Mouse (Mus musculus) NIH3T3 (cell line): ENCODE results near the gene Gzmf.
A peak's percentile ranks its signal among the peaks of the same experiment; 100 is the strongest.
"Not testable (repeated sequence)": the region's sequence is repeated elsewhere in the genome, so short reads cannot be mapped to it uniquely, and the experiment has no call there.

ENCODE experiments used
- DNase-seq: peaks from one replicate; pipeline ENCODE4 v3.0.0-alpha.2; 2012; ENCODE audit warnings: low read depth

Gzmf gene

DNA sequence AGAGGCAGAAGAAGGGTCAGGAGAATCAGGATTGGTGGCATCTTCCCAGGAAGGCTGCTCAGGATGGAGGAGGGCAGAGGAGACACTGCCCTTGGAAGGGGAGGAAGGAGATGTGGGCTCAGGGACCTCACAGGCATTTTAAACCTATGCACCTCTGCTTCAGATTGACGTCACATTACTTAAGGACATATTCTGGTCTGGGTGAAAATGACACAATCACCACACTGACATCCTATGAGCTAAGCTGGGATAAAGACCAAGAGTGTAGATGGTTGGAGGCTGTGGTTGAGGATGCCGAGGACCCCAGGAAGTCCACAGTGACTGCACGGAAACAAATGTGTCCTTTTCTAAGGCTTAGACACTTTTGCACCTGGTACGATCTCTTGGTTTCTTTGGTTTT is at the start of gene Gzmf:
Gzmf (minus strand) TSS at position 101 of the 400 bp plus-strand sequence.
- DNase-seq = no peak

DNA sequence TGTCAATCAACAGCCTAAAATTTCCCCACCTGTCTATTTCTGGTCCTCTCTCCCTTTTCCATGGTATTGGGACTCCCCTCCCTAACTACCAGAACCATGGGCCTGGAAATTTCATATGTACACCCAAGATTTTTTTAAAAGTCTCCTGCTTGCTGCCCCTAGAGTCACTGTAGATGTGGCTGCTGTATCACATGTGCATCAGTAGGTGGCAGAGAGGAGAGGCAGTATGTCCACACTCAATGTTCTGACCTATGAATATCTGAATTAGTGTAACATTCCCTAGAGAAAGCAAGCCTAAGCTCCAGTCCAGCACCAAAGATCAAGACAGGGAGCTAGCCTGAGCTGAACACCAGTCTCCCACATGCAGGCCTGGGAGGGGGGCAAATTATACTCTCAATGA is 29.2 kb upstream of the Gzmf start:
- DNase-seq = no peak

DNA sequence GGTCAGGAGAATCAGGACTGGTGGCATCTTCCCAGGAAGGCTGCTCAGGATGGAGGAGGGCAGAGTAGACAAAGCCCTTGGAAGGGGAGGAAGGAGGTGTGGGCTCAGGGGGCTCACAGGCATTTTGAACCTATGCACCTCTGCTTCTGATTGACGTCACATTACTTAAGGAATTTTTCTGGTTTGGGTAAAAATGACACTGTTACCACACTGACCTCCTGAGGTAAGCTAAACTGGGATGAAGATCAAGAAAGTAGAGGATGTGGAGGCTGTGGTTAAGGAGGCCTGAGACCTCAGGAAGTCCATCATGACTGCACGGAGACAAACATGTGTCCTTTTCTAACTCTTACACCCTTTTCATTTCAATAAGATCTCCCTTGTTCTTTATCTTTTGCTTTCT is 23.3 kb upstream of the Gzmf start, which contains the start of gene Gzmc:
Gzmc (minus strand) TSS at position 101 of the 400 bp plus-strand sequence.
- no peak for DNase-seq

DNA sequence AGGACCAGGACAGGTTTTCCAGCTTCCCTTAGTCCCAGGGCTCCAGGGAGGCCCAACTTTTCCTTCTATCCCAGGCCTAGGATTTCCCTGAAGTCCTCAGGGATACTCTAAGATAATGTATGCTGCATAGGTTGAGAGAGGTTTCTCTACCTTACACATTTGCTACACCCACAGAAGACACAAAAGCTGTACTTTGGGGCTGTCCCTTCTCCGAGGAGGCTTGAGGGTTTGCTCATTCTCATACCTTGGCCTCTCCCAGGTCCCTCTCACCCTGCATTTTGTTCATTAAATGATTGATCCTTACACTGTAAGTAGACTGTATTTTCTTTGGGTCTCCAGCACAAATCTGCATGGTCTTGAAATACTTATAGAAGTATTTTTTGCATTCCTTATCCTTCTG is 5.6 kb downstream of the Gzmf start:
- DNase-seq = no peak

DNA sequence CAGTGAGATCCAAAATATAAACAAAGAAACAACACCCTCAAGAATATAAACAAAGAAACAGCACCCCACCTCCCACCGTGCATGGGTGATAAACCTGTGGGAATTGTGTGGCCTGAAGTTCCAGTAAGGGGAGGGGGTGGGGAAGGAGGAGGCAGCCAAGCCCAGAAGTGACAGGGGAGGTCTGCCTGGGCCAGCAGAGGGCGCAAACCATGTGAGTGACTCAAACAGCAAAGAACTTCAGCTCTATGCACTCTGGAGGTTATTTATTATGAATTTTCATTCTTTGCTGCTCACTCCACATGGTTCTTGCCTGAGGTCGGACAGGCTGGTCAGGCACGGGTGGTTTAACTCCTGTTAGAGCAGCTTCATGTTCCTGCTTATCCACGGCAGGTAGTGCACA is 6.2 kb downstream of the Gzmf start:
- peak; percentile 57 for DNase-seq

DNA sequence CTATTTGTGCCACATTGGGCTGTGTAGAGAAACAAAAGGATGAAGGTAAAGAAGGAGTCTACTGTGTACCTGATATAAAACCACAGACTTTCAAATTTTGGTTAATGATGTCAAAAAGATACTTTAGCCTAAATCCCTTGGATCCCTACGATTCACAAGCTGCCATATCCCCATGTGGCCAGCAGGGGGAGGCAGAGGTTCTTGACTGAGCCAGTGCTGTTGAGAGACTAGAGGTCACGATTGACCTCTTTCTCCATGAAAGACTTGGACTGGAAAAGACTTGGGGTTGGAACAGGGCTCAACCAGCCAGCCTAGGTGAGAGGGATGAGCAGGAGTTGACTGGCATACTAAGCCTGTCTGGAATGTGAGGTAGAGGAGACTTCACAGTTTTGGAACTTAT is 7.2 kb downstream of the Gzmf start:
- DNase-seq = peak; percentile 60

DNA sequence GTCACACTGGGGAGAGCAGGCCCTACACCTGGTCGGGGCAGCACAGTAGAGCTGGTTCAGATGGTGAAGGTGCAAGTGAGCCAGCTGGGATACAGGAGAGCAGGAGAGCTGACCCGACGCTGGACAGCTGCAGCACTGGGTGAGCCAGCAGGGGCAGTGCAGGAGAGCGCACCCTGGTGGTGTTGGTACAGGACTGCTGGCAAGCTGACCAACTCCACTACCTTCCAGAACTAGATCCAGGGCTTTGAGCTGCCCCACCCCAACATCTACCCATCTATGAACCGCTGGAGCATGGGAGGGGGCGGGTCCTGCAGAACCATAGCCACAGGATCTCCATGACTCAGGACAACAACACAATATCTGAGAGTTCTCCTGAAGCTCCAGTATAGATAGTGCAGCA is 24.3 kb downstream of the Gzmf start:
- peak; percentile 1 for DNase-seq

DNA sequence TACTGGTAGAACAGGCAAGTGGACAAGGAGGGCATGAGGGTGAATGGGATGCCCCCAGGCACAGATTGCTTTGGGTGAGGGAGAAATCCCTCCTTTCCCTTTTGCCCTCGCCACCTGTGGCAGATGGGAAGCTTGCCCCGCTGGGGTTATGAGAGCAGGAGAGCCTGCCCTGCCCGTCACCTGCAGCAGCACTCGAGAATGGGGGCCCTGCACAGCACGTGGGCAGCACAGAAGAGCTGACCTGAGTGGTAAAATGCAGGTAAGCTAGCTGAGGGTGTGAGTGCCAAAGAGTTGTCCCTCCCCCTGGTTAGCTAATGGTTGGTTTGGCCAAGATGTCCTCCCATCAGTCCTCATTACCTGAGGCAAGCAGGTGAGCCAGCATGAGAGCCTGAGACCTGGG is 24.7 kb downstream of the Gzmf start:
- no peak for DNase-seq

DNA sequence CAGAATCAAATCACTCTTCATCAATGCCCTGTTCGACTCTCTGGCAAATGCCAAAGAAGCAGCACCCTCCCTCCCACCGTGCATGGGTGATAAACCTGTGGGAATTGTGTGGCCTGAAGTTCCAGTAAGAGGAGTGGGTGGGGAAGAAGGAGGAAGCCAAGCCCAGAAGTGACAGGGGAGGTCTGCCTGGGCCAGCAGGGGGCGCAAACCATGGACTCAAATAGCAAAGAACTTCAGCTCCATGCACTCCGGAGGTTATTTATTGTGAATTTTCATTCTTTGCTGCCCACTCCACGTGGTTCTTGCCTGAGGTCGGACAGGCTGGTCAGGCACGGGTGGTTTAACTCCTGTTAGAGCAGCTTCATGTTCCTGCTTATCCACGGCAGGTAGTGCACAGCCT is 33.6 kb downstream of the Gzmf start:
- peak; percentile 48 for DNase-seq

DNA sequence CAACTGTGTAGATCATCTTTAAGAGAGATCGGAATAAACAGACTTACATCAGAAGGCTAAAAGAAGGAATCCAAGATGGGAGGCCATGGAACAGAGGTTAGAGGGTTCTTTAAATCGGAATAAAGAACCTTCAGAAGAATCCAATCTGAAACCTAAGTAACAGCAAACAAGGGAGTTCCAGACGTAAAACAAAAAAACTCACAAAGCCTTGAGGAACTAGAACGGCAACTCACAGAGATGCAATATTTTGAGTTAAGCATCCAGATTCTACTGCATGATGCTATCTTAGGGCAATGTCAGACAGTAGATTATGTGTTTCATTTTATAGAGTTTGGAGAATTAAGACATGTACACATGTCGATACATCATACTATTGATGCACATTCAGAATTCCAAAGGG is 36.7 kb downstream of the Gzmf start, which contains the start of gene Gzmn:
Gzmn (minus strand) TSS at position 101 of the 400 bp plus-strand sequence.
- DNase-seq = no peak

DNA sequence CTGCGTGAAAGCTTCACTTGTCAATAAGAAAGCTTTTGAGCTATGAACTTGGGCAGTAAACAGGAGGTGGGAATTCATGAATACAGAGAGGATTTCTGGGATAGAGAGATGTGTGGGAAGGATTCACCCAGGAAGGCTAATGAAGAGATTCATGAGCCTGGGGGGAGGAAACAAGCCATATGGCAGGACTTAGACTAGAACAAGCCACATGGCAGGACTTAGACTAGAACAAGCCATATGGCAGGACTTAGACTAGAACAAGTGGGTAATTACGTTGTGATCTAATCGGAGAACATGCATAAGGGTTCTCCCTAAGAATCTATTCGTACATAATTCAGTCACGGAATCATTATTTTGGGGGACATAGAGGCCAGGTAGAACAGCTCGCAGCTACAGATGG is 37.8 kb downstream of the Gzmf start:
- no peak for DNase-seq

DNA sequence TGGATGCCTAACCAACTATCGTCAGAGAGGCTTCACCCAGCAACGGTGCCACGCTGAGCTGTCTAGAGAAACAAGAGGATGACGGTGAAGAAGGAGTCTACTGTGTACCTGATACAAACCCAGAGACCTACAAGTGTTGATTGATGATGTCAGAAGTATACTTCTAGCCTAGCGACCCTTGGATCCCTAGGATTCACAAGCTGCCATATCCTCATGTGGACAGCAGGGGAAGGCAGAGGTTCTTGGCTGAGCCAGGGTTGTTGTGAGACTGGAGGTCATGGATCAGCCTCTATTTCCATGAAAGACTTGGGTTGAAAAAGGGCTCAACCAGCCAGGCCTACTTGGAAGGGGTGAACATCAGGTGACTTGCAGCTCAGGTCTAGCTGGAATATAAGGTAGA is 38.5 kb downstream of the Gzmf start:
- no peak for DNase-seq

DNA sequence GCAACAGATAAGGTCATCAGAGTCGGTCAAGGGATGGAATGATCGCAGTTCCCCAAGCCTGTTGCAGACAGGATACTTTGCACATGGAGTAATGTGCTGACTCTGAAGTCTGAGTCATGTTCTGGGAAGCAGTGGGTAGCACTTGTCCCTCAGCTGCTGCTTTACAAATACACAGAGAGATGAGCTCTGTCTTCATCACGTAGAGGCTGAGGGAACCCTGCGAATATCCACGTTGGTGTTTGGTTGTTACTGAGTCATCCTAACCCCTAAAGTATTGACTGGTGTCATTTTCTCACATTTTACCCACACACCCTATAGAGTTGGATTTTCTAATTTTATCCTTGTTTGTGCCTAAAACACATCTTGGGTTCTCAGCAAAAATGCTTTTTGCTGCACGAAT is 43.2 kb downstream of the Gzmf start:
- no peak for DNase-seq

DNA sequence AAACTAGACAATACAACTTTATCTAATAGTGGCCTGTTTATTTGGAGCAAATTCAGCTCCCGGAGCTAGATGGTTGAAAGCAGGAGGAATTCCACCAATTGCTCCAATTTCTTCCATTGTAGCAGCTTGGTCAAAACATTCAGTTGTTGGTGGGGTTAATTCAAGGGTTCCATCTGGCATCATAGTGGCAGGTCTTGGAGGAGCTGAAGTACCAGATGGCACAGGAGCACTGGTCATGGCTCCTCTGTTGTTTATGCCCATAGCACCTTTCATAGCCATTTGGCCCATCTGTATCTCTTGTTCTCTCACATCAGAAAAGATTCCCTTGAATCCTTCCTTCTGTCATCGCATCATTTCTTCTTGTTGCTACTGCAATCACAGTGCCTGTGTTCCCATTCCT is 49.1 kb downstream of the Gzmf start:
- DNase-seq = no peak

DNA sequence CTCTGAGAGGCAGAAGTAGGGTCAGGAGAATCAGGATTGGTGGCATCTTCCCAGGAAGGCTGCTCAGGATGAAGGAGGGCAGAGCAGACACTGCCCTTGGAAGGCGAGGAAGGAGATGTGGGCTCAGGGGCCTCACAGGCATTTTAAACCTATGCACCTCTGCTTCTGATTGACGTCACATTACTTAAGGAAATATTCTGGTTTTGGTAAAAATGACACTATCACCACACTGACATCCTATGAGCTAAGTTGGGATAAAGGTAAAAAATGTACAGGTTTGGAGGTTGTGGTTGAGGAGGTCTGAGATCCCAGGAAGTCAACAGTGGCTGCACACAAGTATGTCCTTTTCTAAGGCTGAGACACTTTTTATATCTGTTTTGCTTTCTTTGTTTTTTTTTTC is 51.7 kb downstream of the Gzmf start, which contains the start of gene Gzmg:
Gzmg (minus strand) TSS at position 101 of the 400 bp plus-strand sequence.
- not testable (repeated sequence) for DNase-seq

DNA sequence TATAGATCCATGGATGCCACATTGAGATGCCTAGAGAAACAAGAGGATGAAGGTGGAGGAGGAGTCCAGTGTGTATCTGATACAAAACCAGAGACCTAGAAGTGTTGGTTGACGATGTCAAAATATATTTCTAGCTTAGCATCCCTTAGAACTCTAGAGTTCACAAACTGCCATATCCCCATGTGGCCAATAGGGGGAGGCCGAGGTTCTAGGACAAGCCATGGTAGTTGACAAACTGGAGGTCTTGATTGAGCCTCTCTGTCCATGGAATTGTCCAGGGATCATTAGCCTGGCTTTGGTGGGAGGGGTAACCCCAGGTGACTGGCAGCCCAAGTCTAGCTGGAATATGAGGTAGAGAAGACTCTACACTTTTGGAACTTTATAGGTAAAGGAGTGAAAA is 55.9 kb downstream of the Gzmf start:
- DNase-seq = no peak
